Mouse (Mus musculus): ENCODE measurements around the gene Acacb. TPM values are rescaled to one million over a fixed set of nuclear protein-coding genes. Genes with fewer than 3 reads are reported as not detected.

Gene Acacb
- total RNA-seq (2012; rRNA removed) = 3.9 and 6.2 TPM in 2 replicates
- total RNA-seq (2014; rRNA removed) = 13.4 and 14.1 TPM in 2 replicates
- polyA plus RNA-seq (2012; ENCODE audit: insufficient read length, low read depth) = 16.3 and 17.0 TPM in 2 replicates

- no peaks in the 10 kb centered on the region for H3K36me3 ChIP-seq (replicated peaks in 1 of 2; ENCODE audit: control insufficient read depth in 1 of 2, insufficient read depth in 1 of 2, low read length in 1 of 2)
- H3K9me3 ChIP-seq (replicated peaks; ENCODE audit: low read length) = peaks cover 2% of the 10 kb centered on the region
- peaks cover 0 to 15% of the 10 kb centered on the region in 2 experiments; a peak in 2 of 4 replicates for H3K4me1 ChIP-seq (ENCODE audit: control insufficient read depth in 1 of 2, insufficient read depth in 2 of 2)
- no peaks in the 10 kb centered on the region for H3K27me3 ChIP-seq (replicated peaks)
- no peak for DNase-seq (ENCODE audit: extremely low read depth)
- H3K4me2 ChIP-seq (ENCODE audit: insufficient read depth, low read depth, poor library complexity, severe bottlenecking) = no peak within 1 kb of the TSS
- dilution Hi-C loops (cut with MboI; ENCODE audit: extremely low pct_ligation_motif_present, extremely low pct_unique_long_range_greater_than_20kb, low sequenced_read_pairs) (no loop called here), in situ Hi-C loops (cut with MboI; ENCODE audit: low pct_ligation_motif_present, low pct_unique_long_range_greater_than_20kb, low sequenced_read_pairs) (no loop called here)
- TF ChIP-seq MEF2A (IDR thresholded peaks at IDR 0.05; ENCODE audit: borderline replicate concordance, low read depth, low read length) = no peak
- TF ChIP-seq ZC3H11A (IDR thresholded peaks at IDR 0.05; ENCODE audit: low read depth, low read length) = no peak
- TF ChIP-seq NELFE (IDR thresholded peaks at IDR 0.05; ENCODE audit: low read depth, low read length) = no peak
- no peak for TF ChIP-seq MXI1 (IDR thresholded peaks at IDR 0.05; ENCODE audit: low read depth, low read length)
- TF ChIP-seq CHD2 (IDR thresholded peaks at IDR 0.05; ENCODE audit: low read length) = no peak
- no peak for TF ChIP-seq SMC3 (IDR thresholded peaks at IDR 0.05; ENCODE audit: low read depth, low read length)
- TF ChIP-seq USF2 (conservative IDR thresholded peaks at IDR 0.05; ENCODE audit: low read depth, low read length) = no peak
- TF ChIP-seq CTCF (conservative IDR thresholded peaks at IDR 0.05 in 1 of 2, IDR thresholded peaks at IDR 0.05 in 1 of 2; ENCODE audit: low read depth in 2 of 2, low read length in 2 of 2) = no peak
- TF ChIP-seq JUND (conservative IDR thresholded peaks at IDR 0.05; ENCODE audit: low read depth, low read length) = no peak
- no peak for TF ChIP-seq ELF1 (IDR thresholded peaks at IDR 0.05; ENCODE audit: low read depth, low read length)
- TF ChIP-seq CHD1 (IDR thresholded peaks at IDR 0.05; ENCODE audit: low read depth, low read length) = no peak
- no peak for TF ChIP-seq MAX (IDR thresholded peaks at IDR 0.05; ENCODE audit: low read length)
- no peak for TF ChIP-seq POLR2A (IDR thresholded peaks at IDR 0.05; ENCODE audit: low read depth, low read length)
- TF ChIP-seq BHLHE40 (IDR thresholded peaks at IDR 0.05; ENCODE audit: low read depth, low read length) = no peak
- TF ChIP-seq MAFK (IDR thresholded peaks at IDR 0.05; ENCODE audit: insufficient replicate concordance, low read length) = no peak
- TF ChIP-seq RAD21 (IDR thresholded peaks at IDR 0.05; ENCODE audit: low read depth, low read length) = no peak
- TF ChIP-seq TBP (conservative IDR thresholded peaks at IDR 0.05; ENCODE audit: low read depth, low read length) = no peak
- H3K79me2 ChIP-seq (replicated peaks; ENCODE audit: control insufficient read depth, extremely low read depth, insufficient read depth, poor library complexity, severe bottlenecking) = no peaks in the 10 kb centered on the region
- H3K9ac ChIP-seq (ENCODE audit: insufficient read depth, low read depth) = no peak within 1 kb of the TSS
- H3K27ac ChIP-seq (ENCODE audit: insufficient read depth, low read depth) = no peak within 1 kb of the TSS
- H3K4me3 ChIP-seq (replicated peaks in 1 of 3; ENCODE audit: low read depth in 2 of 3, low read length in 2 of 3, poor library complexity in 1 of 3) = no peak within 1 kb of the TSS
Observed at GRCm38 (mm10) chr5:114146028-114146888, at the start of gene Acacb. Gene Acacb (plus strand): TSS chr5:114146535.

- in situ Hi-C loops (cut with MboI; ENCODE audit: low pct_ligation_motif_present, low pct_unique_long_range_greater_than_20kb, low sequenced_read_pairs) (no loop called here), dilution Hi-C loops (cut with MboI; ENCODE audit: extremely low pct_ligation_motif_present, extremely low pct_unique_long_range_greater_than_20kb, low sequenced_read_pairs) (no loop called here)
- peaks cover 11 to 28% of the 10 kb centered on the region in 2 experiments for H3K36me3 ChIP-seq (replicated peaks in 1 of 2; ENCODE audit: control insufficient read depth in 1 of 2, insufficient read depth in 1 of 2, low read length in 1 of 2)
- DNase-seq (ENCODE audit: extremely low read depth) = peak; percentile 90
- no peak overlapping the region for H3K27ac ChIP-seq (ENCODE audit: insufficient read depth, low read depth)
- peak overlapping the region; percentile 68 for H3K4me2 ChIP-seq (ENCODE audit: insufficient read depth, low read depth, poor library complexity, severe bottlenecking)
- peaks cover 3% of the 10 kb centered on the region for H3K9me3 ChIP-seq (replicated peaks; ENCODE audit: low read length)
- peaks cover 23% of the 10 kb centered on the region for H3K27me3 ChIP-seq (replicated peaks)
- peaks cover 11 to 24% of the 10 kb centered on the region in 2 experiments for H3K4me1 ChIP-seq (ENCODE audit: control insufficient read depth in 1 of 2, insufficient read depth in 2 of 2)
- peak overlapping the region; percentile 44 to 95 (median 93) for H3K4me3 ChIP-seq (replicated peaks in 1 of 3; ENCODE audit: low read depth in 2 of 3, low read length in 2 of 3, poor library complexity in 1 of 3)
- H3K9ac ChIP-seq (ENCODE audit: insufficient read depth, low read depth) = peak overlapping the region; percentile 96
- peaks cover 11% of the 10 kb centered on the region for H3K79me2 ChIP-seq (replicated peaks; ENCODE audit: control insufficient read depth, extremely low read depth, insufficient read depth, poor library complexity, severe bottlenecking)
- TF ChIP-seq NELFE (IDR thresholded peaks at IDR 0.05; ENCODE audit: low read depth, low read length) (no peak), USF1 (IDR thresholded peaks at IDR 0.05; ENCODE audit: low read depth, low read length) (no peak), E2F4 (IDR thresholded peaks at IDR 0.05; ENCODE audit: insufficient replicate concordance, low read depth, low read length) (no peak), POLR2A (IDR thresholded peaks at IDR 0.05; ENCODE audit: low read depth, low read length) (peak; percentile 52), IRF4 (IDR thresholded peaks at IDR 0.05; ENCODE audit: low read depth, low read length) (peak; percentile 49; the same call in 1 of the 2 replicates), TBP (conservative IDR thresholded peaks at IDR 0.05; ENCODE audit: low read depth, low read length) (peak; percentile 74), HCFC1 (IDR thresholded peaks at IDR 0.05; ENCODE audit: low read depth, low read length) (peak; percentile 94), MAZ (IDR thresholded peaks at IDR 0.05; ENCODE audit: low read depth, low read length) (peak; percentile 87; the same call in 1 of the 2 replicates), MEF2A (IDR thresholded peaks at IDR 0.05; ENCODE audit: borderline replicate concordance, low read depth, low read length) (peak; percentile 36; the same call in 1 of the 2 replicates), KAT2A (IDR thresholded peaks at IDR 0.05; ENCODE audit: insufficient replicate concordance, low read length) (peak; percentile 65; the same call in 1 of the 2 replicates), UBTF (IDR thresholded peaks at IDR 0.05; ENCODE audit: low read depth, low read length) (peak; percentile 96), ELF1 (IDR thresholded peaks at IDR 0.05; ENCODE audit: low read depth, low read length) (peak; percentile 49; the same call in 1 of the 2 replicates), MXI1 (IDR thresholded peaks at IDR 0.05; ENCODE audit: low read depth, low read length) (peak; percentile 80), PAX5 (IDR thresholded peaks at IDR 0.05; ENCODE audit: low read length) (no peak), POLR2AphosphoS2 (IDR thresholded peaks at IDR 0.05; ENCODE audit: low read depth, low read length) (no peak), BHLHE40 (IDR thresholded peaks at IDR 0.05; ENCODE audit: low read depth, low read length) (no peak), SIN3A (IDR thresholded peaks at IDR 0.05; ENCODE audit: low read length) (peak; percentile 74; the same call in 1 of the 2 replicates), CHD2 (IDR thresholded peaks at IDR 0.05; ENCODE audit: low read length) (no peak), TCF12 (IDR thresholded peaks at IDR 0.05; ENCODE audit: low read depth, low read length) (peak; percentile 80)
Observed at GRCm38 (mm10) chr5:114099709-114100389, 46.5 kb upstream of the Acacb start.
